Mouse (Mus musculus) bone marrow, adult 2 months (tissue): Measurements from ENCODE around the gene Tceal9. TPM values are rescaled to one million over a fixed set of nuclear protein-coding genes. Genes with fewer than 3 reads are reported as not detected.
A peak's percentile ranks its signal among the peaks of the same experiment; 100 is the strongest.

Experiments used
- H3K27ac ChIP-seq: fragments of 200-500 bp; 2 replicates; pipeline ENCODE4 v1.5.1; 2012; ENCODE audit warnings: low read depth, mild to moderate bottlenecking, control low read depth, inconsistent platforms, low read length; ENCODE audit not compliant: control insufficient read depth, poor library complexity, insufficient read depth
- H3K4me1 ChIP-seq: fragments of 200-500 bp; 2 replicates; pipeline ENCODE4 v1.6.1; 2011; ENCODE audit warnings: low read length; ENCODE audit not compliant: control insufficient read depth, insufficient read depth
- H3K4me3 ChIP-seq: fragments of 200-500 bp; replicated peaks from 2 replicates; pipeline ENCODE3; 2011; ENCODE audit warnings: mild to moderate bottlenecking, low read depth, low read length, control low read depth; ENCODE audit not compliant: control insufficient read depth
- CTCF ChIP-seq: fragments of 200-500 bp; IDR thresholded peaks from 2 replicates; pipeline ENCODE4 v1.5.1; 2011; ENCODE audit warnings: low read length, control low read depth; ENCODE audit not compliant: control insufficient read depth, insufficient read depth
- POLR2A ChIP-seq: fragments of 200-500 bp; IDR thresholded peaks from 2 replicates; pipeline ENCODE4 v1.6.1; 2011; ENCODE audit warnings: low read depth, mild to moderate bottlenecking, control low read depth, low read length, borderline replicate concordance; ENCODE audit not compliant: control insufficient read depth
- WGBS: fragments of 180-500 bp; shearing (Covaris S2); methylation state at CpG from one replicate; pipeline ENCODE4 v1.1.7; 2018; 5-methylcytosine and 5-hydroxymethylcytosine counted together
- polyA plus RNA-seq: library from polyadenylated mRNA; stranded (reverse); fragments of >200 nt; gene quantifications from 2 replicates; pipeline ENCODE4 v1.2.4, GENCODE M21; 2011; ENCODE audit warnings: low replicate concordance; ENCODE audit not compliant: missing spikeins, insufficient read depth, insufficient read length

Tceal9 gene
- polyA plus RNA-seq, 1 experiment: 55.8 TPM

- no peak overlapping the region for H3K27ac ChIP-seq
- no peak overlapping the region for H3K4me3 ChIP-seq
- no peak for TF ChIP-seq CTCF
- TF ChIP-seq POLR2A: no peak
- no peaks in the 10 kb centered on the region for H3K4me1 ChIP-seq
- WGBS: 65% methylated on average over 1 of the region's 1 CpGs
Measured at GRCm38 (mm10) chrX:136216303-136216702, 28.6 kb upstream of the Tceal9 start.

GRCm38 (mm10) chrX:136223714-136224113, 21.2 kb upstream of the Tceal9 start:
- no peak overlapping the region for H3K4me3 ChIP-seq
- no peaks in the 10 kb centered on the region for H3K4me1 ChIP-seq
- WGBS: 79% methylated on average over 6 of the region's 6 CpGs
- H3K27ac ChIP-seq: no peak overlapping the region
- TF ChIP-seq POLR2A: no peak
- TF ChIP-seq CTCF: no peak

- H3K4me3 ChIP-seq: no peak overlapping the region
- H3K4me1 ChIP-seq: no peaks in the 10 kb centered on the region
- TF ChIP-seq CTCF: no peak
- TF ChIP-seq POLR2A: no peak
- 70% methylated on average over 5 of the region's 5 CpGs for WGBS
- H3K27ac ChIP-seq: no peak overlapping the region
Measured at GRCm38 (mm10) chrX:136227768-136228167, 17.1 kb upstream of the Tceal9 start.

- WGBS: 26% methylated on average over 3 of the region's 3 CpGs
- no peak for TF ChIP-seq CTCF
- no peak for TF ChIP-seq POLR2A
- no peak overlapping the region for H3K4me3 ChIP-seq
- H3K4me1 ChIP-seq: no peaks in the 10 kb centered on the region
- no peak overlapping the region for H3K27ac ChIP-seq
Measured at GRCm38 (mm10) chrX:136238118-136238517, 6.8 kb upstream of the Tceal9 start.

- H3K4me3 ChIP-seq: no peak overlapping the region
- TF ChIP-seq CTCF (no peak), POLR2A (no peak)
- H3K4me1 ChIP-seq: no peaks in the 10 kb centered on the region
- 44% methylated on average over 2 of the region's 2 CpGs for WGBS
- no peak overlapping the region for H3K27ac ChIP-seq
Measured at GRCm38 (mm10) chrX:136243181-136243580, 1.7 kb upstream of the Tceal9 start.

GRCm38 (mm10) chrX:136245521-136246071, 717 bp downstream of the Tceal9 start:
- no peaks in the 10 kb centered on the region for H3K4me1 ChIP-seq
- peak overlapping the region; percentile 65 for H3K4me3 ChIP-seq
- WGBS: 16% methylated on average over 13 of the region's 15 CpGs
- no peak overlapping the region for H3K27ac ChIP-seq
- TF ChIP-seq POLR2A: no peak
- TF ChIP-seq CTCF: no peak

GRCm38 (mm10) chrX:136248811-136249210, 3.9 kb downstream of the Tceal9 start:
- TF ChIP-seq POLR2A: no peak
- TF ChIP-seq CTCF: no peak
- H3K4me1 ChIP-seq: no peaks in the 10 kb centered on the region
- no peak overlapping the region for H3K4me3 ChIP-seq
- H3K27ac ChIP-seq: no peak overlapping the region
- WGBS: 73% methylated on average over 6 of the region's 6 CpGs

GRCm38 (mm10) chrX:136249671-136250070, 4.8 kb downstream of the Tceal9 start:
- H3K4me1 ChIP-seq: no peaks in the 10 kb centered on the region
- no peak for TF ChIP-seq POLR2A
- no peak for TF ChIP-seq CTCF
- H3K27ac ChIP-seq: no peak overlapping the region
- H3K4me3 ChIP-seq: no peak overlapping the region
- 83% methylated on average over 7 of the region's 7 CpGs for WGBS
